Mouse (Mus musculus): Measurements from ENCODE around the gene Plxnd1. TPM values are rescaled to one million over a fixed set of nuclear protein-coding genes. Genes with fewer than 3 reads are reported as not detected.
A peak's percentile ranks its signal among the peaks of the same experiment; 100 is the strongest.

The Plxnd1 gene
- total and polyA plus RNA-seq, 3 experiments = 27.7 to 73.8 (median 63.2) TPM

GRCm38 (mm10) chr6:115989032-115989431 lies 5.8 kb downstream of the Plxnd1 start (continued):
- TF ChIP-seq POLR2AphosphoS2 (IDR thresholded peaks at IDR 0.05; ENCODE audit: low read depth, low read length) = no peak
- peak; percentile 95 for TF ChIP-seq BHLHE40 (IDR thresholded peaks at IDR 0.05; ENCODE audit: low read depth, low read length)
- TF ChIP-seq RCOR1 (conservative IDR thresholded peaks at IDR 0.05; ENCODE audit: low read depth, low read length) = no peak; the same call in 1 of the 2 replicates
- TF ChIP-seq E2F4 (IDR thresholded peaks at IDR 0.05; ENCODE audit: insufficient replicate concordance, low read depth, low read length) = no peak
- TF ChIP-seq POLR2A (IDR thresholded peaks at IDR 0.05; ENCODE audit: low read depth, low read length) = 0 out of 2 replicates have a peak, but pooled peaks have one; percentile 33
- TF ChIP-seq USF2 (conservative IDR thresholded peaks at IDR 0.05; ENCODE audit: low read depth, low read length) = no peak
- no peak for TF ChIP-seq PAX5 (IDR thresholded peaks at IDR 0.05; ENCODE audit: low read length)
- TF ChIP-seq MYC (IDR thresholded peaks at IDR 0.05; ENCODE audit: low read depth, low read length) = peak; percentile 21; the same call in 1 of the 2 replicates
- TF ChIP-seq IRF4 (IDR thresholded peaks at IDR 0.05; ENCODE audit: low read depth, low read length) = peak; percentile 88
- no peak for TF ChIP-seq USF1 (IDR thresholded peaks at IDR 0.05; ENCODE audit: low read depth, low read length)

DNA sequence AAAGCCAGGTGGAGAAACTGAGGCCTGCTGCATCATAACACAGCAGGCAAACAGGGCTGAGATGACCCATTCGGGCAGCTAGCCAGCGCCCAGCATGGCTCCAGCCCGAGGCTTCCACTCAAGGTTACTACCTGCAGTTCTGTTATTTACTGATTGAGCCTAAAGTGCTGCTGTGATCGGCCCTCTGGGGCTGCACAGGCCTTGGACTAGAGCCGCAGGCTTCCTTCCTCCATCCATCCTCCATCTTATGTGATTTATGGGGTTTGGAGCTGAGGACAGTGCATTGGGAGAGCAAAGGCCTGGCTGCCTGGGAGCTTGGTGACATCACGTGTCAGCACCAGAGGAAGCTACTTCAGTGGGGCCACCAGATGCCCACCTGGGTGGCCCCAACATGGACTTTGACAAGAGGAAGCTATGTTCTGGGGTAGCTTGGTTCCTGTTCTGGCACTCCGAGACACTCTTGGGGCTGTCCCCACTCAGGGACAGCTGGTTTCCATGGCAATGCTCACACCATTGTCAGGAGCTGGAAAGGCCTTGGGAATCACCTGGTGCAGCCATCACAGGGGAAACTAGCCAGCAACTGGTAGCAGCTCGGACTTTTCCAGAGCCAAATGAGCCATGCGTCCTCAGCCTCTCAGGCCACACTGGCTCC lies 7.6 kb downstream of the Plxnd1 start:
- Histone ChIP-seq H3K4me1 (ENCODE audit: control insufficient read depth in 1 of 2, insufficient read depth in 2 of 2) (peaks cover 48 to 94% of the 10 kb centered on the region in 2 experiments), H3K4me2 (ENCODE audit: insufficient read depth, low read depth, poor library complexity, severe bottlenecking) (peak overlapping the region; percentile 71), H3K9ac (ENCODE audit: insufficient read depth, low read depth) (peak overlapping the region; percentile 27), H3K9me3 (replicated peaks; ENCODE audit: low read length) (no peaks in the 10 kb centered on the region), H3K79me2 (replicated peaks; ENCODE audit: control insufficient read depth, extremely low read depth, insufficient read depth, poor library complexity, severe bottlenecking) (peaks cover 43% of the 10 kb centered on the region), H3K27ac (ENCODE audit: insufficient read depth, low read depth) (peak overlapping the region; percentile 97), H3K27me3 (replicated peaks) (no peaks in the 10 kb centered on the region), H3K4me3 (replicated peaks in 1 of 3; ENCODE audit: low read depth in 2 of 3, low read length in 2 of 3, poor library complexity in 1 of 3) (peak overlapping the region in 1 of 3 experiments; percentile 8), H3K36me3 (replicated peaks in 1 of 2; ENCODE audit: control insufficient read depth in 1 of 2, insufficient read depth in 1 of 2, low read length in 1 of 2) (peaks cover 0 to 11% of the 10 kb centered on the region in 2 experiments)
- peak; percentile 82 for DNase-seq (ENCODE audit: extremely low read depth)
- TF ChIP-seq UBTF (IDR thresholded peaks at IDR 0.05; ENCODE audit: low read depth, low read length) = peak; percentile 30; the same call in 1 of the 2 replicates
- TF ChIP-seq BHLHE40 (IDR thresholded peaks at IDR 0.05; ENCODE audit: low read depth, low read length) = peak; percentile 92
- TF ChIP-seq EP300 (IDR thresholded peaks at IDR 0.05; ENCODE audit: low read length) = peak; percentile 84
- TF ChIP-seq TCF12 (IDR thresholded peaks at IDR 0.05; ENCODE audit: low read depth, low read length) = peak; percentile 95
- peak; percentile 87 for TF ChIP-seq ETS1 (conservative IDR thresholded peaks at IDR 0.05; ENCODE audit: low read depth, low read length)
- TF ChIP-seq NELFE (IDR thresholded peaks at IDR 0.05; ENCODE audit: low read depth, low read length) = no peak
- no peak for TF ChIP-seq ZNF384 (IDR thresholded peaks at IDR 0.05; ENCODE audit: low read depth, low read length)
- no peak for TF ChIP-seq MAX (IDR thresholded peaks at IDR 0.05; ENCODE audit: low read length)
- TF ChIP-seq MEF2A (IDR thresholded peaks at IDR 0.05; ENCODE audit: borderline replicate concordance, low read depth, low read length) = peak; percentile 78; the same call in 1 of the 2 replicates
- TF ChIP-seq MYC (IDR thresholded peaks at IDR 0.05; ENCODE audit: low read depth, low read length) = 0 out of 2 replicates have a peak, but pooled peaks have one; percentile 19
- TF ChIP-seq RCOR1 (conservative IDR thresholded peaks at IDR 0.05; ENCODE audit: low read depth, low read length) = no peak
- peak; percentile 86 for TF ChIP-seq SIN3A (IDR thresholded peaks at IDR 0.05; ENCODE audit: low read length)
- TF ChIP-seq E2F4 (IDR thresholded peaks at IDR 0.05; ENCODE audit: insufficient replicate concordance, low read depth, low read length) = no peak
- TF ChIP-seq USF2 (conservative IDR thresholded peaks at IDR 0.05; ENCODE audit: low read depth, low read length) = no peak
- TF ChIP-seq GABPA (IDR thresholded peaks at IDR 0.05; ENCODE audit: insufficient replicate concordance, low read depth, low read length) = no peak
- TF ChIP-seq CTCF (conservative IDR thresholded peaks at IDR 0.05 in 1 of 2, IDR thresholded peaks at IDR 0.05 in 1 of 2; ENCODE audit: low read depth in 2 of 2, low read length in 2 of 2) = no peak
- no peak for TF ChIP-seq SMC3 (IDR thresholded peaks at IDR 0.05; ENCODE audit: low read depth, low read length)
- TF ChIP-seq KAT2A (IDR thresholded peaks at IDR 0.05; ENCODE audit: insufficient replicate concordance, low read length) = no peak
- peak; percentile 68 for TF ChIP-seq IRF4 (IDR thresholded peaks at IDR 0.05; ENCODE audit: low read depth, low read length)
- no peak for TF ChIP-seq HCFC1 (IDR thresholded peaks at IDR 0.05; ENCODE audit: low read depth, low read length)
- TF ChIP-seq NRF1 (IDR thresholded peaks at IDR 0.05; ENCODE audit: low read depth, low read length) = no peak
- TF ChIP-seq TBP (conservative IDR thresholded peaks at IDR 0.05; ENCODE audit: low read depth, low read length) = no peak
- no peak for TF ChIP-seq JUND (conservative IDR thresholded peaks at IDR 0.05; ENCODE audit: low read depth, low read length)
- TF ChIP-seq ZC3H11A (IDR thresholded peaks at IDR 0.05; ENCODE audit: low read depth, low read length) = no peak
- TF ChIP-seq MAFK (IDR thresholded peaks at IDR 0.05; ENCODE audit: insufficient replicate concordance, low read length) = no peak
- TF ChIP-seq CHD1 (IDR thresholded peaks at IDR 0.05; ENCODE audit: low read depth, low read length) = 0 out of 2 replicates have a peak, but pooled peaks have one; percentile 55
- no peak for TF ChIP-seq ZKSCAN1 (IDR thresholded peaks at IDR 0.05; ENCODE audit: borderline replicate concordance, low read depth, low read length)
- no peak; the same call in 1 of the 2 replicates for TF ChIP-seq POLR2A (IDR thresholded peaks at IDR 0.05; ENCODE audit: low read depth, low read length)
- peak; percentile 41; the same call in 1 of the 2 replicates for TF ChIP-seq USF1 (IDR thresholded peaks at IDR 0.05; ENCODE audit: low read depth, low read length)
- peak; percentile 79 for TF ChIP-seq MXI1 (IDR thresholded peaks at IDR 0.05; ENCODE audit: low read depth, low read length)
- peak; percentile 46; the same call in 1 of the 2 replicates for TF ChIP-seq ELF1 (IDR thresholded peaks at IDR 0.05; ENCODE audit: low read depth, low read length)
- dilution Hi-C loops (cut with MboI; ENCODE audit: extremely low pct_ligation_motif_present, extremely low pct_unique_long_range_greater_than_20kb, low sequenced_read_pairs) = no loop called here
- in situ Hi-C loops (cut with MboI; ENCODE audit: low pct_ligation_motif_present, low pct_unique_long_range_greater_than_20kb, low sequenced_read_pairs) = no loop called here

Measured in CH12.LX (cell line).